Mouse (Mus musculus) neutrophil, adult 5-6 weeks (primary cell): Measurements from ENCODE around the gene Psma6. TPM values are rescaled to one million over a fixed set of nuclear protein-coding genes. Genes with fewer than 3 reads are reported as not detected.
"Not testable (repeated sequence)": the region's sequence is repeated elsewhere in the genome, so short reads cannot be mapped to it uniquely, and the experiment has no call there.

ENCODE experiments used
- ATAC-seq: fragments of 151-379, 151-347 bp; 2 replicates; pipeline ENCODE4 v1.8.0; 2017; ENCODE audit warnings: mild to moderate bottlenecking, moderate TSS enrichment; ENCODE audit not compliant: insufficient number of reproducible peaks, poor library complexity, low FRiP score, severe bottlenecking; ENCODE audit errors: extremely low read depth
- total RNA-seq: library from RNA; stranded (forward); fragments of 200-1000 nt; gene quantifications from 2 replicates; pipeline ENCODE4 v1.2.3, GENCODE M21; 2017

Psma6 gene
- total RNA-seq, 1 experiment from 2014 or later: 134 TPM

DNA sequence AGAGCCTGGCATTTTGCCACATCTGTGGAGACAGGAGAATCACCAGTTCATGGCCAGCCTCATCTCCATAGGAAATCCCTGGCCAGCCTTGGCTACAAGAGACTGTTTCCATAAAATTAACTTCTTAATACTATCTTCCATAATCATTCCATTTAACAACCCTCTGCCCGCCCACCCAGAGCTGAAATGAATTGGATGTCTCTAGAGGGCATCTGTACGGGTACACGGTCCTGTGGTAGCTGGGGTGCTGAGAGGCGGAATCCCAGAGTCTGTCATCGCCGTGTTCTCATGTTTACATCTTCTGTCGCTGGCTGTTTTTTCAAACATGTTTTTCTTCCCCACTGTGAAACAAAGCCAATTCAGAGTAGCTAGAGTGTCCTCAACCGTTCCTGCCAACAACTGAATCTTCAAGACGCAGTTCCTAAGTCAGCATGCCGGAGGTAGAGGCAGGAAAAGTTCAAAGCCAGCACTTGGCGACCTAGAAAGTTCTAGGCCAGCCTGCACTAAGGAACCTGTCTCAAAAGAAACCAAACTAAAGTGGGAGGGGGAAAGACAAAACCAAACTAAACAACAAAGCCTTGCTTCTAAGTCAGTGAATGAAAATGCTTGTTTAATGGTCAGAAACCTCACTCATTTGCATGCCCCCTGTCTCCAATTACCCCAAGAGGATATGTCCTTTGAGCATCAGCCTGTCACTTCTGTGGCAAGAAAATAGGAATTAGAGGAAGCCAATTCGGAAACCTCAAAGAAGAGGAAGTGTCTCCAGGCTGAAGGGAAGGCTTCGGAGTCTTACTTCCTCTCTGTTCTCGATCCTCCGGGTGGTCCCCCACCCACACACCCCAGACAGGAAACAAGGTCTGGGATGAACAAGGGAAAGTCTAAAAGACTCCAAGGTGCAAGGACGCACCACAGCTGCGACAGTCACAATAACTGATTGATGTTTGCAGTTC lies 5.4 kb downstream of the Psma6 start:
- peak; percentile 78 for ATAC-seq

DNA sequence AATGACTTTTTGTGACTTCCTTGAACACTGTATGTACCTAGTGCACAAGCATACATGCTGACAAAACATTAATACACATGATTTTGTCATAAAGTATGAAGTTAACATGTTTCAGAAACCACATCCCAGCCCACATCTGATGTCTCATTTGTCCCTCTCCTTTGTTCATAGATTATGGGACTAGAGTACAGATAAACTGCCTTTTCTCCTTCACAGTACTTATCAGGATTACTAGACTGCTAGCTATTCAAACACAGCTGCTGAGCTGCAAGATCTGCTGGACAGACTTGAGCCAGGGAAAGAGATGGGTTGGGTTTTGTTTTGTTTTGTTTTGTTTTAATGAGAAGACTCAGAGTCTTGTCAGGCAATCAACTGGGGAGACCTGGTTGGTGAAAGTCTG lies 8.1 kb downstream of the Psma6 start:
- no peak for ATAC-seq

DNA sequence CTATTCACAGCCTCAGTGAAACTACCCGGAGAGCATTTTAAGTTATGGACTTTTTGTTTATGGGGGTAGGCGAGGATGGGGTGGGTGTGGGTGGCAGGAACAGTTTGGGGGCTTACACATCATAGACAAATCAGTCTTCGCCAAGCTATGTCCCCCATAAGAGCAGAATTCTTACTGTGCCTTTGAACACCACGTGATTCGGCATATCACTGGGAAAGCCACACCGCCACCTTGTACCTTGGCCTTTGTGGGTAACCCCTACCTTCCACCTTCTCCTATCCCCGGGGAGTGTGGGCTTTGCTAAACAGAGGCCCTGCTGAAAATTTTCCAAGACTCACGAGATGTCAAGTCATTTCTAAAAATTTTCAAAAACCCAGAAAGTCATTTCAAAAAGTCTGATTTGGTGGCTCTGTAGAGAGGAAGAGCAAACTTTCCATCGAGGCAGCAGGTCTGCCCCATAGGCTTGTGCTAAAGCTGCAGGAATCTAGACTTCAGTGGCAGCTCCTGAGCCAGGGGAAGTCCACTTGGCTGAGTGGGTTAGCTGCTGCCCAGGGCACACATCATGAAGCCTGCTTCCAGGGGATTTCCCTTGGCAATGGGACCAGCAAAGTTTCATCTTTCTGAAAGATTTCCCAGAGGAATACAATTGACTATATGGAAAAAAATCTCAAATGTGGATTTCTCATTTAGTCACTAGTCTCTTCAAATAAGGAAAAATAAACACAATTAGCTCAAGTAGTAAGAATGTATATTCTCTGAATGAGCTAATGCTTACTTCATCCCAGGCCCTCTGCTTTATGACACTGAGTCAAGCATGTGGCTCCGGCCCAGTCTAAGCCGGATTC lies 8.9 kb downstream of the Psma6 start:
- ATAC-seq: no peak

GRCm38 (mm10) chr12:55395601-55396000 lies 11.6 kb downstream of the Psma6 start:
- not testable (repeated sequence) for ATAC-seq

DNA sequence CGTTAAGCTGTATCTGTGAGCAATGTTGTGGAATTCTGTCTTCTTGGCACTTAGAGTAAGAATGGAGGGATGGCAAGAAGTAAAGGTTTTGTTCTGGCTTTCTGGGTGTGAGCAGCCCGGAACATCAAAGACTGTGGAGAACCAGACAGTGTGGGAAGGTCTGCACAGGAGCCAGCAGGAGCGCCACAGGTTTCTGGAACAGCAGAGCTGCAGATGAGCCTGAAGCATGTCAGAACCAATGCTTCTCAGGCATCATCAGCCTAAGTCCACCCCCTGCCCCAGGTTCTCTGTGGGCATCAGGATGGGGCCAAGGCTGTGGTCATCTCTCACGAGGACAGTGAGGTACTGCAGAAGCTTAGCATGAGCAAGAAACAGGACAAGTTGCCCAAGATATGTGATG lies 12.5 kb downstream of the Psma6 start:
- ATAC-seq: no peak

- ATAC-seq: no peak
These were observed 13.7 kb downstream of the Psma6 start for GRCm38 (mm10) chr12:55397544-55398239.

- peak; percentile 96 for ATAC-seq
These were observed 14.5 kb downstream of the Psma6 start for GRCm38 (mm10) chr12:55398240-55399127.

GRCm38 (mm10) chr12:55399128-55399677 lies 15.2 kb downstream of the Psma6 start:
- ATAC-seq: no peak

GRCm38 (mm10) chr12:55407888-55408287 lies 23.9 kb downstream of the Psma6 start:
- no peak for ATAC-seq

GRCm38 (mm10) chr12:55415255-55415654 lies 31.2 kb downstream of the Psma6 start:
- no peak for ATAC-seq

DNA sequence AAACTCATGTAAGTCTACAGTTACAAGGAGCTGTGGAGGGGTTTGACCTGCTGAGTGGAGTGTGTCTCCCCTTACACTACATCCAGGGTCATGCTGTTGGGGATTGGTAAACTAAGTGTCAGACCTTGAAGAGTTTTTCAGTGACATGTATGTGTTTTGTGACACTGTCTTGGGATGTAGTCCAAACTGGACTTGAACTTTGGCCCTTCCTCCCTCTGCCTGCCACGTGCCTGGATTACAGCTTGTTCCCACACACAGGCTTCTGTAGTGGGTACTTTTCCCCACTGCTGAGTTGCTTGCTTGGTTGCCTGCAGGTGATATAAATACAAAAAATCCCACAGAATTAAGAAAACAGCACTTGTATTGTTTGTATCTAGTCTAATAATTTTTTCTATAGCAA lies 31.7 kb downstream of the Psma6 start:
- no peak for ATAC-seq

GRCm38 (mm10) chr12:55420220-55420619 lies 36.2 kb downstream of the Psma6 start:
- no peak for ATAC-seq

DNA sequence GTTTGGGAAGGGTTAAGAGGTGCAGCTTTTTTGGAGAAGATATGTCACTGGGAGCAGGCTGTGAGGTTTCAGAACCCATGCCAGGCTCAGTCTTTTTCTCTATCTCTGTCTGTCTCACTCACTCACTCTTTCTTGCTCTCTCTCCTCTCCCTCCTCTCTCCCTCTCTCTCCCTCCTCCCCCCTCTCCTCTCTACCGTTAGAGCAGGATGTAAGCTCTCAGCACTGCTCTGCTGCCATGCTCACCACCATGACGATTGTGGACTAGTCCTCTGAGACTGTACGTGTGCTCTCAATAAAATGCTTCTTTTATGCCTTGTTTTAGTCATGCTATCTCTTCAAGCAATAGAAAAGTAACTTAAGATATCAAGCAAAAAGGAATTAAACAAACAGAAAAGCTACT lies 38.0 kb downstream of the Psma6 start:
- ATAC-seq: peak; percentile 61; the same call in 1 of the 2 replicates

DNA sequence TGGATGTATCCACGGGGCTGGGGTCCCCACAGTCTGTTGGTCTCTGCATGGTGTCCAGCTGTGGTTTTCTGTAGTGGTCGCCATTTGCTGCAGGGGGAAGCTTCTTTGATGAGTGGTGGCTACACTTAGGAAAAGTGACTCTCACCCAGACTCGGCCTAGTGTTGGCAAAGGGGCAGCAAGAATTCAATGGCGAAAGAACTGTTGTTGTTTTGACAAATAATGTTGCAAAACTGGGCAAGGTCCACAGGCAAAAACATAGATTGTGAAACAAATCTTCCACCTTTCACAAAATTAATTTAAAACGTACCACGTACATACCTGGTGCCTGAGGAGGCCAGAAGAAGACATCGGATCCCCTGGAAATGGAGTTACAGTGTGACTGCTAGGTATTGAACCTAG lies 42.3 kb downstream of the Psma6 start:
- no peak for ATAC-seq

DNA sequence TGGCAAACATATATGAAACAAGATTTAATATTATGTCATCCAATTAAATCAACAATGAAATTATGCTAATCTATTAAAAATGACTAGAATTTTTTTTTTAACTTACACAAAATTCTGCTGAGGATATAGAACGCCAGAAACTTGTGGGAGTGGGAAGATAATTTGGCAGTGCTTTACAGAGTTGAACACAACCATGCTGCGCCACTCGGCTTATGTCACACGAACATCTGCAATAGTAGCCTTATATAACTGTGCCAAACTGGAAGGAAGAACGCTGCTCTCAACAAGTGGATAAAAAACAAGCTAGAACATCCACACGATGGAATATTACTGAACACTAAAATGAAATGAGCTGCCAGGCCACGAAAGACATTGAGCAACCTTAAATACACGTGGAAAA lies 45.2 kb downstream of the Psma6 start:
- no peak for ATAC-seq

- ATAC-seq: no peak
These were observed 45.9 kb downstream of the Psma6 start for GRCm38 (mm10) chr12:55429956-55430355.

GRCm38 (mm10) chr12:55432284-55432919 lies 48.4 kb downstream of the Psma6 start:
- no peak for ATAC-seq

DNA sequence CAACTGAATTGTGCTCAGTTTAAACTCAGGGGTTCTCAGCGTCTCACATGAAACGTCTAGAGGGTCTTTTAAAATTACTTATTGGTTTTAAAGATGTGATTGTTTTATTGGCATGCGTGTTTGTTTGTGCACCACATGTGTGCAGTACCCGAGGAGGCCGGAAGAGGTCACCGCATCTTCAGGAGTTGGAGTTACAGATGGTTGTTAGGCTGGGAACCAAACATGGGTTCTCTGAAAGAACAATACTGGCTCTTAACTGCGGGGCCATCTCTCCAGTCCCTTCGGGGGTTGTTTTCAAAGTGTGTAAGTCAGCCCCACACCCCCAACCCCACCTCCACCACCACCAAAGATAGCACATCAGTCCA lies 48.9 kb downstream of the Psma6 start:
- no peak for ATAC-seq
